Mouse (Mus musculus): ENCODE data around the gene Ass1. TPM values are rescaled to one million over a fixed set of nuclear protein-coding genes. Genes with fewer than 3 reads are reported as not detected.

Gene Ass1
- polyA plus RNA-seq, 1 experiment from 2014 or later = 10.5 TPM

Other genes with a start within 250 kb of the Ass1 start
- 116 and 120 TPM in 2 replicates for gene Ncs1, start 224.4 kb upstream of the Ass1 start, polyA plus RNA-seq (2015; fragmentation: Nextera tagmentation; extraction: Ambion mirVana)
- gene Hmcn2, start 155.8 kb upstream of the Ass1 start, polyA plus RNA-seq (2015; fragmentation: Nextera tagmentation; extraction: Ambion mirVana) = 0.05 and 0.15 TPM in 2 replicates
- gene Fubp3, start 102.4 kb downstream of the Ass1 start, polyA plus RNA-seq (2015; fragmentation: Nextera tagmentation; extraction: Ambion mirVana) = 61.5 and 65.3 TPM in 2 replicates
- gene Prdm12, start 169.8 kb downstream of the Ass1 start, polyA plus RNA-seq (2015; fragmentation: Nextera tagmentation; extraction: Ambion mirVana) = 4.0 and 8.5 TPM in 2 replicates
- 45.7 and 49.1 TPM in 2 replicates for gene Exosc2, start 200.5 kb downstream of the Ass1 start, polyA plus RNA-seq (2015; fragmentation: Nextera tagmentation; extraction: Ambion mirVana)
- gene Abl1, start 218.2 kb downstream of the Ass1 start, polyA plus RNA-seq (2015; fragmentation: Nextera tagmentation; extraction: Ambion mirVana) = 25.3 and 27.0 TPM in 2 replicates

All from midbrain, embryonic 13.5 days (tissue).